Mouse (Mus musculus): Measurements from ENCODE around the gene Fanca.
A peak's percentile ranks its signal among the peaks of the same experiment; 100 is the strongest.

Fanca gene

GRCm38 (mm10) chr8:123253451-123254098 lies 64.8 kb downstream of the Fanca start:
- Histone ChIP-seq H3K36me3 (ENCODE audit: insufficient read depth, low read length) (peaks cover 65% of the 10 kb centered on the region), H3K9me3 (ENCODE audit: low read length) (no peaks in the 10 kb centered on the region), H3K4me3 (replicated peaks; ENCODE audit: low read length) (peak overlapping the region; percentile 97), H3K4me1 (replicated peaks; ENCODE audit: low read depth, low read length) (peaks cover 25% of the 10 kb centered on the region), H3K27me3 (ENCODE audit: insufficient read depth, low read length) (peaks cover 16% of the 10 kb centered on the region)
- TF ChIP-seq NANOG (IDR thresholded peaks at IDR 0.05; ENCODE audit: borderline replicate concordance, low read length) (no peak), CTCF (conservative IDR thresholded peaks at IDR 0.05; ENCODE audit: low read length) (no peak), POU5F1 (IDR thresholded peaks at IDR 0.05; ENCODE audit: borderline replicate concordance, low read length) (no peak)

DNA sequence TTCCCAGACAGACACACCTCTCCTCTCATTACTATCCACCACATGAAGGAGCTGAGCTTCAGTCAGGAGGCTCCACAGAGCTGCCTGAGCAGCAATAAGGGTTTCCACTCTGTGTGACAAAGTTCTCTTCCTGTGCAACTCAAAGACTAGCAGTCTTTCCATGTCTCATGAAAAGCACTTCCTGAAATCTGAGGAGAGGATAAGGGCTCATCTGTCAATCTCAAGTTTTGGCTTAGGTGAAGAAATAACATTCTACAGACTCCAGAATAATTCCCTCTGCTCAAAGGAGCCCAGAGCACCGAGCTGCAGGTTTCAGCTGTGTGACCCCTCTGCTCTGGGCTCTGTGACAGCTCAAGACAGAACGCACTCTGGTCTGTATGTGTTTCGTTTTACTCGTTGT lies 65.5 kb downstream of the Fanca start:
- Histone ChIP-seq H3K4me3 (replicated peaks; ENCODE audit: low read length) (peak overlapping the region; percentile 97), H3K27me3 (ENCODE audit: insufficient read depth, low read length) (peaks cover 16% of the 10 kb centered on the region), H3K36me3 (ENCODE audit: insufficient read depth, low read length) (peaks cover 65% of the 10 kb centered on the region), H3K4me1 (replicated peaks; ENCODE audit: low read depth, low read length) (peaks cover 19% of the 10 kb centered on the region), H3K9me3 (ENCODE audit: low read length) (no peaks in the 10 kb centered on the region)
- TF ChIP-seq POU5F1 (IDR thresholded peaks at IDR 0.05; ENCODE audit: borderline replicate concordance, low read length) (no peak), NANOG (IDR thresholded peaks at IDR 0.05; ENCODE audit: borderline replicate concordance, low read length) (no peak), CTCF (conservative IDR thresholded peaks at IDR 0.05; ENCODE audit: low read length) (no peak)

GRCm38 (mm10) chr8:123250940-123251339 lies 67.4 kb downstream of the Fanca start:
- TF ChIP-seq CTCF (conservative IDR thresholded peaks at IDR 0.05; ENCODE audit: low read length) (no peak), NANOG (IDR thresholded peaks at IDR 0.05; ENCODE audit: borderline replicate concordance, low read length) (no peak), POU5F1 (IDR thresholded peaks at IDR 0.05; ENCODE audit: borderline replicate concordance, low read length) (no peak)
- H3K27me3 ChIP-seq (ENCODE audit: insufficient read depth, low read length), result peaks cover 14% of the 10 kb centered on the region
- H3K4me3 ChIP-seq (replicated peaks; ENCODE audit: low read length), result no peak overlapping the region
- H3K4me1 ChIP-seq (replicated peaks; ENCODE audit: low read depth, low read length), result peaks cover 34% of the 10 kb centered on the region
- H3K9me3 ChIP-seq (ENCODE audit: low read length), result no peaks in the 10 kb centered on the region
- H3K36me3 ChIP-seq (ENCODE audit: insufficient read depth, low read length), result peaks cover 66% of the 10 kb centered on the region

GRCm38 (mm10) chr8:123248596-123248995 lies 69.8 kb downstream of the Fanca start:
- peaks cover 83% of the 10 kb centered on the region for H3K36me3 ChIP-seq (ENCODE audit: insufficient read depth, low read length)
- TF ChIP-seq CTCF (conservative IDR thresholded peaks at IDR 0.05; ENCODE audit: low read length) (no peak), POU5F1 (IDR thresholded peaks at IDR 0.05; ENCODE audit: borderline replicate concordance, low read length) (no peak), NANOG (IDR thresholded peaks at IDR 0.05; ENCODE audit: borderline replicate concordance, low read length) (no peak)
- H3K27me3 ChIP-seq (ENCODE audit: insufficient read depth, low read length), result no peaks in the 10 kb centered on the region

DNA sequence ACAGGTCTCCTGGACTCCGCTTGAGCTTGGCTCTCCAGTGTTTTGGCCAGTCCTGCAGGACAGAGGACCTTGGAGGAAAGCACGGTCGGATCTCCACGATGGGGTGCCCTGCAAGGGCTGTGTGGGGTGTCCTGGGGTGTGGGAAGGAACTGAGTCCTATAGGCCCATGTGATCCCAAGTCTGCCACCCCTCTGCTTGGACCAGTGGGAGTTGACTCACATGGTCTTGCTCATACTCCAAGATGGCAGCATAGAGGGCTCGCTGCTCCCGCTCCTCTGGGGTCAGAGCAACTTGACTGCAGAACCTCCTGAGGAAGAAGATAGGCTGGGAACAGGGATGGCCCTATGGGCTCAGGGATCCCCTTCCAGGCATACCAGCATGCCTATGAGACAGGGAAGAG lies 70.6 kb downstream of the Fanca start:
- Histone ChIP-seq H3K4me3 (replicated peaks; ENCODE audit: low read length) (no peak overlapping the region), H3K4me1 (replicated peaks; ENCODE audit: low read depth, low read length) (peaks cover 39% of the 10 kb centered on the region), H3K9me3 (ENCODE audit: low read length) (no peaks in the 10 kb centered on the region), H3K36me3 (ENCODE audit: insufficient read depth, low read length) (peaks cover 89% of the 10 kb centered on the region), H3K27me3 (ENCODE audit: insufficient read depth, low read length) (no peaks in the 10 kb centered on the region)
- TF ChIP-seq CTCF (conservative IDR thresholded peaks at IDR 0.05; ENCODE audit: low read length) (no peak), POU5F1 (IDR thresholded peaks at IDR 0.05; ENCODE audit: borderline replicate concordance, low read length) (no peak), NANOG (IDR thresholded peaks at IDR 0.05; ENCODE audit: borderline replicate concordance, low read length) (no peak)

More at GRCm38 (mm10) chr8:123248596-123248995, 69.8 kb downstream of the Fanca start:
- peaks cover 39% of the 10 kb centered on the region for H3K4me1 ChIP-seq (replicated peaks; ENCODE audit: low read depth, low read length)
- no peak overlapping the region for H3K4me3 ChIP-seq (replicated peaks; ENCODE audit: low read length)
- no peaks in the 10 kb centered on the region for H3K9me3 ChIP-seq (ENCODE audit: low read length)

DNA sequence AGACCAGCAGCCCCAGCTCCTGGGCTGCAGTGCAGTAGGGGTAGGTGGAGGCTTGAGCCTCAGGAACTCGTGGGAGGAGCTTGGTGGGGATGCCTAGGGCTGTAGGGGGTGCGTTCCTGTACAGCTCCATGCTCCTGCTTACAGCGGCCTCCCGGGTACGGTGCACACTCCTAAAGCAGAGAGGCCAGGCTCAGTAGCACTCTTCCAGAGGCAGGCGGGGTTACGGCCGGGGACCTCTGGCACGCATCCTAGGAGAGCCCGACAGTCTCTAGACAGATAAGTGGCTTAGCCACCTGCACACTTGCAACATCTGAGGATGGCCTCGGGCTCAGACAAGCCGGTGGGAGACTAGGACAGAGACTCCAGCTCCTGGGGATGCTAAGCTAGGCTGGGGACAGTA lies 72.8 kb downstream of the Fanca start:
- Histone ChIP-seq H3K4me1 (replicated peaks; ENCODE audit: low read depth, low read length) (peaks cover 38% of the 10 kb centered on the region), H3K36me3 (ENCODE audit: insufficient read depth, low read length) (peaks cover 86% of the 10 kb centered on the region), H3K27me3 (ENCODE audit: insufficient read depth, low read length) (no peaks in the 10 kb centered on the region), H3K4me3 (replicated peaks; ENCODE audit: low read length) (peak overlapping the region; percentile 35; the same call in 1 of the 2 replicates), H3K9me3 (ENCODE audit: low read length) (no peaks in the 10 kb centered on the region)
- TF ChIP-seq POU5F1 (IDR thresholded peaks at IDR 0.05; ENCODE audit: borderline replicate concordance, low read length) (no peak), CTCF (conservative IDR thresholded peaks at IDR 0.05; ENCODE audit: low read length) (no peak), NANOG (IDR thresholded peaks at IDR 0.05; ENCODE audit: borderline replicate concordance, low read length) (no peak)

- no peaks in the 10 kb centered on the region for H3K27me3 ChIP-seq (ENCODE audit: insufficient read depth, low read length)
- H3K9me3 ChIP-seq (ENCODE audit: low read length), result no peaks in the 10 kb centered on the region
- H3K36me3 ChIP-seq (ENCODE audit: insufficient read depth, low read length), result peaks cover 74% of the 10 kb centered on the region
- no peak overlapping the region for H3K4me3 ChIP-seq (replicated peaks; ENCODE audit: low read length)
- no peak for TF ChIP-seq CTCF (conservative IDR thresholded peaks at IDR 0.05; ENCODE audit: low read length)
- no peak for TF ChIP-seq NANOG (IDR thresholded peaks at IDR 0.05; ENCODE audit: borderline replicate concordance, low read length)
- TF ChIP-seq POU5F1 (IDR thresholded peaks at IDR 0.05; ENCODE audit: borderline replicate concordance, low read length), result no peak
- peaks cover 38% of the 10 kb centered on the region for H3K4me1 ChIP-seq (replicated peaks; ENCODE audit: low read depth, low read length)
Observed at GRCm38 (mm10) chr8:123244382-123244781, 74.0 kb downstream of the Fanca start.

GRCm38 (mm10) chr8:123243053-123243452 lies 75.3 kb downstream of the Fanca start:
- TF ChIP-seq POU5F1 (IDR thresholded peaks at IDR 0.05; ENCODE audit: borderline replicate concordance, low read length), result no peak
- no peak for TF ChIP-seq NANOG (IDR thresholded peaks at IDR 0.05; ENCODE audit: borderline replicate concordance, low read length)
- no peak for TF ChIP-seq CTCF (conservative IDR thresholded peaks at IDR 0.05; ENCODE audit: low read length)
- Histone ChIP-seq H3K4me3 (replicated peaks; ENCODE audit: low read length) (peak overlapping the region; percentile 10; the same call in 1 of the 2 replicates), H3K4me1 (replicated peaks; ENCODE audit: low read depth, low read length) (peaks cover 38% of the 10 kb centered on the region), H3K36me3 (ENCODE audit: insufficient read depth, low read length) (peaks cover 61% of the 10 kb centered on the region), H3K27me3 (ENCODE audit: insufficient read depth, low read length) (no peaks in the 10 kb centered on the region), H3K9me3 (ENCODE audit: low read length) (no peaks in the 10 kb centered on the region)

Data from E14TG2a.4 (cell line).